Mouse (Mus musculus): ENCODE results near the gene Gm1043. TPM values are rescaled to one million over a fixed set of nuclear protein-coding genes. Genes with fewer than 3 reads are reported as not detected.

Gm1043 gene
- polyA plus RNA-seq, 1 experiment, result not detected

GRCm38 (mm10) chr5:37263816-37264215 is 178.6 kb downstream of the Gm1043 start:
- H3K4me3 ChIP-seq (replicated peaks), result no peak overlapping the region
- TF ChIP-seq GATA1 (IDR thresholded peaks at IDR 0.05; ENCODE audit: low read length) (no peak), TAL1 (IDR thresholded peaks at IDR 0.05; ENCODE audit: low read length) (no peak)
- H3K36me3 ChIP-seq (ENCODE audit: control insufficient read depth), result no peaks in the 10 kb centered on the region
- H3K27me3 ChIP-seq (ENCODE audit: control insufficient read depth), result no peaks in the 10 kb centered on the region
- H3K9me3 ChIP-seq (ENCODE audit: control insufficient read depth, low read length), result no peaks in the 10 kb centered on the region
- H3K4me1 ChIP-seq (ENCODE audit: control insufficient read depth), result no peaks in the 10 kb centered on the region

Other genes starting within 250 kb of the Gm1043 start
- gene Ppp2r2c, start 216.9 kb upstream of the Gm1043 start, polyA plus RNA-seq (2012), result not detected in 2 replicates
- 0.02 TPM in 1 of 2 replicates, not detected in the other for gene Wfs1, start 96.2 kb upstream of the Gm1043 start, polyA plus RNA-seq (2012)
- gene Crmp1, start 156.6 kb downstream of the Gm1043 start, polyA plus RNA-seq (2012), result not detected in 2 replicates